In genomic region chr19:41796148-41796760, GRCm38 (mm10) we compare ENCODE assay signal across 12 mouse cellular contexts. TPM values are rescaled to one million over a fixed set of nuclear protein-coding genes. Genes with fewer than 3 reads are reported as not detected.
DNase-seq lines count a peak whose midpoint lies in the region; ATAC-seq and TF ChIP-seq lines count a peak whose summit lies in the region.
"Had no signal": no experiment of that assay in that cellular context is flagged by ENCODE, and none has a peak within 500 bp of the region (broad histone marks: within the 10 kb centered on the region; RNA-seq: fewer than 3 reads in every experiment).

No protein-coding gene starts in this region.

- H3K4me3 ChIP-seq in liver, embryonic 14.5 days (ENCODE audit: insufficient read depth in 1 of 2, low read depth in 2 of 2, low read length in 2 of 2), result no peak overlapping the region
- H3K4me3 ChIP-seq in stomach, embryonic 15.5 days (replicated peaks), result no peak overlapping the region
- no peak overlapping the region for H3K4me3 ChIP-seq in kidney, embryonic 14.5 days (ENCODE audit: low read length)
- H3K4me3 ChIP-seq in hindbrain, embryonic 10.5 days, result no peak overlapping the region
- H3K4me3 ChIP-seq: heart, embryonic 13.5 days; midbrain, embryonic 10.5 days had no signal

- no peaks in the 10 kb centered on the region for H3K9me3 ChIP-seq in liver, embryonic 14.5 days (ENCODE audit: control insufficient read depth, low read length)
- H3K9me3 ChIP-seq in stomach, embryonic 15.5 days, result no peaks in the 10 kb centered on the region
- no peaks in the 10 kb centered on the region for H3K9me3 ChIP-seq in kidney, embryonic 14.5 days (ENCODE audit: control insufficient read depth, low read length)
- no peaks in the 10 kb centered on the region for H3K9me3 ChIP-seq in hindbrain, embryonic 10.5 days
- H3K9me3 ChIP-seq: heart, embryonic 13.5 days; midbrain, embryonic 10.5 days had no signal

- ATAC-seq in liver, embryonic 14.5 days (ENCODE audit: insufficient read depth), result no peak
- ATAC-seq in granulocyte monocyte progenitor cell, adult 5-6 weeks (replicated peaks; ENCODE audit: poor library complexity, severe bottlenecking), result peak; percentile 26; the same call in 1 of the 2 replicates
- ATAC-seq in stomach, embryonic 15.5 days (ENCODE audit: insufficient read depth, low FRiP score, low read depth), result no peak
- ATAC-seq in kidney, embryonic 14.5 days (ENCODE audit: low FRiP score, low TSS enrichment), result no peak; the same call in 1 of the 2 replicates

- TF ChIP-seq EP300 in liver, embryonic 14.5 days (IDR thresholded peaks at IDR 0.05; ENCODE audit: low read depth), result no peak

- H3K27me3 ChIP-seq in liver, embryonic 14.5 days (ENCODE audit: control insufficient read depth, insufficient read depth, low read length), result no peaks in the 10 kb centered on the region
- no peaks in the 10 kb centered on the region for H3K27me3 ChIP-seq in stomach, embryonic 15.5 days (replicated peaks)
- H3K27me3 ChIP-seq in kidney, embryonic 14.5 days (ENCODE audit: control insufficient read depth, insufficient read depth, low read length), result no peaks in the 10 kb centered on the region
- no peaks in the 10 kb centered on the region for H3K27me3 ChIP-seq in hindbrain, embryonic 10.5 days (ENCODE audit: insufficient read depth, poor library complexity, severe bottlenecking)
- H3K27me3 ChIP-seq: heart, embryonic 13.5 days had no signal

- H3K9ac ChIP-seq in liver, embryonic 14.5 days (replicated peaks), result 0 out of 2 replicates have a peak overlapping the region, but pooled peaks have one; percentile 23
- H3K9ac ChIP-seq in stomach, embryonic 15.5 days, result no peak overlapping the region
- no peak overlapping the region for H3K9ac ChIP-seq in kidney, embryonic 14.5 days (ENCODE audit: low read depth, low read length)
- H3K9ac ChIP-seq: heart, embryonic 13.5 days had no signal

- no peak for TF ChIP-seq CTCF in liver, embryonic 14.5 days (IDR thresholded peaks at IDR 0.05; ENCODE audit: low read depth)

- no peak overlapping the region for H3K27ac ChIP-seq in liver, embryonic 14.5 days
- H3K27ac ChIP-seq in stomach, embryonic 15.5 days, result 0 out of 2 replicates have a peak overlapping the region, but pooled peaks have one; percentile 6
- H3K27ac ChIP-seq in kidney, embryonic 14.5 days (ENCODE audit: low read depth, low read length), result no peak overlapping the region
- no peak overlapping the region for H3K27ac ChIP-seq in hindbrain, embryonic 10.5 days
- H3K27ac ChIP-seq: heart, embryonic 13.5 days; midbrain, embryonic 10.5 days had no signal

- peaks cover 14 to 19% of the 10 kb centered on the region in 2 experiments for H3K4me1 ChIP-seq in liver, embryonic 14.5 days (replicated peaks; ENCODE audit: control insufficient read depth in 2 of 2, insufficient read depth in 2 of 2, low read length in 1 of 2)
- peaks cover 13% of the 10 kb centered on the region for H3K4me1 ChIP-seq in stomach, embryonic 15.5 days
- H3K4me1 ChIP-seq in kidney, embryonic 14.5 days (ENCODE audit: control insufficient read depth, insufficient read depth, low read length), result peaks cover 13% of the 10 kb centered on the region
- peaks cover 18% of the 10 kb centered on the region for H3K4me1 ChIP-seq in hindbrain, embryonic 10.5 days (replicated peaks)

- H3K36me3 ChIP-seq in liver, embryonic 14.5 days (replicated peaks; ENCODE audit: control insufficient read depth, insufficient read depth, low read depth), result peaks cover 1% of the 10 kb centered on the region
- no peaks in the 10 kb centered on the region for H3K36me3 ChIP-seq in stomach, embryonic 15.5 days
- H3K36me3 ChIP-seq in kidney, embryonic 14.5 days (ENCODE audit: control insufficient read depth, insufficient read depth, low read length), result no peaks in the 10 kb centered on the region
- H3K36me3 ChIP-seq in hindbrain, embryonic 10.5 days, result peaks cover 7% of the 10 kb centered on the region

- H3K4me2 ChIP-seq in liver, embryonic 14.5 days (ENCODE audit: low read depth), result no peak overlapping the region
- no peak overlapping the region for H3K4me2 ChIP-seq in stomach, embryonic 15.5 days
- H3K4me2 ChIP-seq in kidney, embryonic 14.5 days (replicated peaks; ENCODE audit: low read depth, low read length), result no peak overlapping the region
- H3K4me2 ChIP-seq: heart, embryonic 13.5 days had no signal

- DNase-seq in adrenal gland, adult 2 months, result peak; percentile 17
- DNase-seq in adrenal gland, postnatal 36 days, result no peak
- DNase-seq in liver, embryonic 14.5 days (ENCODE audit: low read depth in 3 of 3, low spot score in 3 of 3), result no peak
- DNase-seq in liver, result no peak
- no peak for DNase-seq in hindbrain, embryonic 10.5 days (ENCODE audit: low spot score)
- DNase-seq: cerebellum, adult 8-10 months; thymus, postnatal 4 days had no signal

- 70% methylated on average over 3 of the region's 3 CpGs for WGBS in liver, embryonic 14.5 days (ENCODE audit: insufficient replicate concordance)
- 60% methylated on average over 3 of the region's 3 CpGs for WGBS in stomach, embryonic 15.5 days
- 43% methylated on average over 3 of the region's 3 CpGs for WGBS in kidney, embryonic 14.5 days
- 82% methylated on average over 3 of the region's 3 CpGs for WGBS in hindbrain, embryonic 10.5 days

RNA-seq across cellular contexts. Expression of gene Arhgap19, which starts 5.6 kb away (rescaled TPM):
- total RNA-seq in adrenal gland, adult 2 months (2021), result 1 to 10 TPM; 3.5 to 5.2 TPM
- polyA plus RNA-seq in adrenal gland, adult 2 months (2012; rRNA removed), result 0.83 TPM in 2 replicates
- total RNA-seq in adrenal gland, postnatal 36 days (2021), result 1 to 10 TPM; 5.0 to 5.8 TPM
- polyA plus RNA-seq in liver, embryonic 14.5 days (2012; rRNA removed), result 16.8 and 21.8 TPM in 2 replicates
- polyA plus RNA-seq in liver, embryonic 14.5 days (2014; fragmentation: Nextera tagmentation; extraction: Ambion mirVana), result 29.5 and 30.0 TPM in 2 replicates
- total RNA-seq in granulocyte monocyte progenitor cell, adult 5-6 weeks (2014; fragmentation: Nextera tagmentation), result 19.8 and 25.9 TPM in 2 replicates
- total RNA-seq in granulocyte monocyte progenitor cell, adult 5-6 weeks (2017), result 43.2 and 55.3 TPM in 2 replicates
- polyA plus RNA-seq in stomach, embryonic 15.5 days (2015; fragmentation: Nextera tagmentation; extraction: Ambion mirVana), result 19.1 and 20.8 TPM in 2 replicates
- 23.9 and 38.1 TPM in 2 replicates for polyA plus RNA-seq in kidney, embryonic 14.5 days (2014; fragmentation: Nextera tagmentation; extraction: Ambion mirVana)
- polyA plus RNA-seq in hindbrain, embryonic 10.5 days (2016; fragmentation: Nextera tagmentation; extraction: Ambion mirVana), result 27.9 and 37.9 TPM in 2 replicates

RNA-seq across cellular contexts. Expression of gene Frat1, which starts 33.5 kb away (rescaled TPM):
- total RNA-seq in adrenal gland, adult 2 months (2021), result 10 to 100 TPM in 1 of 2 experiments, 1 to 10 TPM in 1; 3.8 to 10.8 TPM
- polyA plus RNA-seq in adrenal gland, adult 2 months (2012; rRNA removed), result 9.7 and 14.7 TPM in 2 replicates
- 1 to 10 TPM; 4.9 to 7.8 TPM for total RNA-seq in adrenal gland, postnatal 36 days (2021)
- 3.0 and 3.4 TPM in 2 replicates for polyA plus RNA-seq in liver, embryonic 14.5 days (2012; rRNA removed)
- polyA plus RNA-seq in liver, embryonic 14.5 days (2014; fragmentation: Nextera tagmentation; extraction: Ambion mirVana), result 9.9 and 10.2 TPM in 2 replicates
- 2.6 and 5.6 TPM in 2 replicates for total RNA-seq in granulocyte monocyte progenitor cell, adult 5-6 weeks (2014; fragmentation: Nextera tagmentation)
- 10.0 and 11.2 TPM in 2 replicates for total RNA-seq in granulocyte monocyte progenitor cell, adult 5-6 weeks (2017)
- 12.3 and 14.1 TPM in 2 replicates for polyA plus RNA-seq in stomach, embryonic 15.5 days (2015; fragmentation: Nextera tagmentation; extraction: Ambion mirVana)
- 5.7 and 6.6 TPM in 2 replicates for polyA plus RNA-seq in kidney, embryonic 14.5 days (2014; fragmentation: Nextera tagmentation; extraction: Ambion mirVana)
- polyA plus RNA-seq in hindbrain, embryonic 10.5 days (2016; fragmentation: Nextera tagmentation; extraction: Ambion mirVana), result 10.8 and 13.4 TPM in 2 replicates

RNA-seq across cellular contexts. Expression of gene Frat2, which starts 51.7 kb away (rescaled TPM):
- 1 to 10 TPM; 1.2 to 2.6 TPM for total RNA-seq in adrenal gland, adult 2 months (2021)
- 5.5 and 6.7 TPM in 2 replicates for polyA plus RNA-seq in adrenal gland, adult 2 months (2012; rRNA removed)
- 1 to 10 TPM; 2.9 to 3.4 TPM for total RNA-seq in adrenal gland, postnatal 36 days (2021)
- polyA plus RNA-seq in liver, embryonic 14.5 days (2012; rRNA removed), result 5.2 and 5.4 TPM in 2 replicates
- polyA plus RNA-seq in liver, embryonic 14.5 days (2014; fragmentation: Nextera tagmentation; extraction: Ambion mirVana), result 2.9 and 3.4 TPM in 2 replicates
- total RNA-seq in granulocyte monocyte progenitor cell, adult 5-6 weeks (2014; fragmentation: Nextera tagmentation), result 18.9 and 20.6 TPM in 2 replicates
- 25.7 and 33.4 TPM in 2 replicates for total RNA-seq in granulocyte monocyte progenitor cell, adult 5-6 weeks (2017)
- polyA plus RNA-seq in stomach, embryonic 15.5 days (2015; fragmentation: Nextera tagmentation; extraction: Ambion mirVana), result 6.9 and 9.0 TPM in 2 replicates
- 5.4 and 7.5 TPM in 2 replicates for polyA plus RNA-seq in kidney, embryonic 14.5 days (2014; fragmentation: Nextera tagmentation; extraction: Ambion mirVana)
- 5.4 and 6.7 TPM in 2 replicates for polyA plus RNA-seq in hindbrain, embryonic 10.5 days (2016; fragmentation: Nextera tagmentation; extraction: Ambion mirVana)

RNA-seq across cellular contexts. Expression of gene Slit1, which starts 52.8 kb away (rescaled TPM):
- total RNA-seq in adrenal gland, adult 2 months (2021), result 10 to 100 TPM in 1 of 2 experiments, 1 to 10 TPM in 1; 2.9 to 18.1 TPM
- 11.9 and 17.9 TPM in 2 replicates for polyA plus RNA-seq in adrenal gland, adult 2 months (2012; rRNA removed)
- total RNA-seq in adrenal gland, postnatal 36 days (2021), result 10 to 100 TPM in 1 of 2 experiments, 1 to 10 TPM in 1; 7.6 to 18.4 TPM
- 0.10 and 0.14 TPM in 2 replicates for polyA plus RNA-seq in liver, embryonic 14.5 days (2012; rRNA removed)
- not detected in 2 replicates for polyA plus RNA-seq in liver, embryonic 14.5 days (2014; fragmentation: Nextera tagmentation; extraction: Ambion mirVana)
- total RNA-seq in granulocyte monocyte progenitor cell, adult 5-6 weeks (2014; fragmentation: Nextera tagmentation), result 0.30 TPM in 1 of 2 replicates, not detected in the other
- total RNA-seq in granulocyte monocyte progenitor cell, adult 5-6 weeks (2017), result 0.15 and 0.17 TPM in 2 replicates
- 1.1 and 1.5 TPM in 2 replicates for polyA plus RNA-seq in stomach, embryonic 15.5 days (2015; fragmentation: Nextera tagmentation; extraction: Ambion mirVana)
- 4.7 and 6.0 TPM in 2 replicates for polyA plus RNA-seq in kidney, embryonic 14.5 days (2014; fragmentation: Nextera tagmentation; extraction: Ambion mirVana)
- 13.9 and 18.0 TPM in 2 replicates for polyA plus RNA-seq in hindbrain, embryonic 10.5 days (2016; fragmentation: Nextera tagmentation; extraction: Ambion mirVana)
